Mouse (Mus musculus) hindbrain, embryonic 12.5 days (tissue): ENCODE measurements at regions not wholly inside any gene's neighbourhood (a gene's known extent, or its start where the extent isn't known, plus 50 kb on each side); places are given as distances from the start of the nearest gene placed in this dataset.

Source experiments
- ATAC-seq: fragments of 200-750 bp; cut with Nextera tagmentation; 2 replicates; pipeline ENCODE4 v1.8.0; 2017; ENCODE audit warnings: moderate TSS enrichment; ENCODE audit not compliant: low FRiP score
- H3K27ac ChIP-seq: fragments of 300-500 bp; sonication (generic); 2 replicates; pipeline ENCODE4 v1.5.1; 2016; ENCODE audit warnings: mild to moderate bottlenecking
- H3K27me3 ChIP-seq: fragments of 300-500 bp; sonication (generic); 2 replicates; pipeline ENCODE4 v1.6.1; 2016; ENCODE audit warnings: mild to moderate bottlenecking
- H3K36me3 ChIP-seq: fragments of 300-500 bp; sonication (generic); 2 replicates; pipeline ENCODE4 v1.6.1; 2016; ENCODE audit warnings: mild to moderate bottlenecking
- H3K4me1 ChIP-seq: fragments of 300-500 bp; sonication (generic); 2 replicates; pipeline ENCODE4 v1.6.1; 2016
- H3K4me2 ChIP-seq: fragments of 300-500 bp; sonication (generic); replicated peaks from 2 replicates; pipeline ENCODE4 v1.6.1; 2016; ENCODE audit warnings: mild to moderate bottlenecking
- H3K4me3 ChIP-seq: fragments of 300-500 bp; sonication (generic); 2 replicates; pipeline ENCODE4 v1.5.1; 2016; ENCODE audit warnings: mild to moderate bottlenecking
- H3K9ac ChIP-seq: fragments of 300-500 bp; sonication (generic); 2 replicates; pipeline ENCODE4 v1.6.1; 2016; ENCODE audit warnings: mild to moderate bottlenecking, moderate library complexity
- H3K9me3 ChIP-seq: fragments of 300-500 bp; sonication (generic); replicated peaks from 2 replicates; pipeline ENCODE4 v1.6.1; 2016; ENCODE audit warnings: mild to moderate bottlenecking
- WGBS: fragments of 180-500 bp; shearing (Covaris S2); methylation state at CpG from one replicate; pipeline ENCODE4 v1.1.7; 2016; 5-methylcytosine and 5-hydroxymethylcytosine counted together

GRCm38 (mm10) chr16:76604914-76605313, 231.3 kb upstream of the Nrip1 start:
- Histone ChIP-seq H3K27ac (no peak overlapping the region), H3K9ac (no peak overlapping the region), H3K4me2 (no peak overlapping the region), H3K27me3 (no peaks in the 10 kb centered on the region), H3K9me3 (no peaks in the 10 kb centered on the region), H3K36me3 (no peaks in the 10 kb centered on the region), H3K4me1 (no peaks in the 10 kb centered on the region), H3K4me3 (no peak overlapping the region)
- no peak for ATAC-seq
- 80% methylated on average over 3 of the region's 3 CpGs for WGBS

DNA sequence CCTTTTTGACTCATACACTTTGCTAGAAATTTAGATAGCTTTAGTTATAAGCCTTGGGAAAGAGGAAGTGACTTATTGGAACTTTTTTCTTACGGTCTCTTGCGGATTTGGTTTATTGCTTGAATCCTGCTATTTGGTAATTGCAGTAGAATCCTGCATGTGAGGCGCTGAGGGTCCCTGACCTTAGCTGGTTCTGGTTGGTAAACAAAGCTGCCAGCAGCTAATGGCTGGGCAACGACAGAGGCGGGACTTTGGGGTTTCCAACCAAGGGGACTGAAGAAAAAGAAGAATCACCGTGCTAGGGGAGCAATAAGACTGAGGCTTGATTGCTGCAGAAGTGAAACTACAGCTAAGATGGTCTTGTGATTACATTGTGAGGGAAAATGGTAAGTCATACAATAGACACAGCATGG, 230.2 kb upstream of the Nrip1 start:
- Histone ChIP-seq H3K4me3 (no peak overlapping the region), H3K4me2 (no peak overlapping the region), H3K27me3 (no peaks in the 10 kb centered on the region), H3K36me3 (no peaks in the 10 kb centered on the region), H3K27ac (no peak overlapping the region), H3K9me3 (no peaks in the 10 kb centered on the region), H3K9ac (no peak overlapping the region), H3K4me1 (no peaks in the 10 kb centered on the region)
- 72% methylated on average over 6 of the region's 6 CpGs for WGBS
- ATAC-seq: no peak

- Histone ChIP-seq H3K4me3 (no peak overlapping the region), H3K9me3 (no peaks in the 10 kb centered on the region), H3K27ac (no peak overlapping the region), H3K4me2 (no peak overlapping the region), H3K4me1 (no peaks in the 10 kb centered on the region), H3K27me3 (no peaks in the 10 kb centered on the region), H3K36me3 (no peaks in the 10 kb centered on the region), H3K9ac (no peak overlapping the region)
- WGBS: 88% methylated on average over 1 of the region's 1 CpGs
- ATAC-seq: no peak
These were observed 229.8 kb upstream of the Nrip1 start for GRCm38 (mm10) chr16:76603431-76603830.

DNA sequence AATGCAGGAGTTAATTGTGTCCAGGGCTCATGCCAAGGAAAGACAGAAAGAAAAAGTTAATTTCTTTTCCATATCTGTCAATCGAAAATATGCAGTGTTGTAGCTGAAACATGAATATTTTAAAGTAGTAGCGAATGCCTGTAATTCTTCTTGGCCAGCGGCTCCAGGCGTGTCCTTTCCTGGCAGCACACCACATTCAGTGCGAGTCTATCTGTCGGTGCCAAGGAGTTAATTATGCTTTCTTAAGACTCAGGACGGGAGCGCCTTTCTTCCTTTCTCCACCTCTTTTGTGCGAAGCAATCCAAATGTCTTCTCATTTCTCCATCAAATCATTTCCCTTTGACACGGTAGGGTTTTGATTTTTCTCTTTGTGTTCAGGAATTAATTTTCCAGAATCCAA, 226.5 kb upstream of the Nrip1 start:
- H3K27ac ChIP-seq: no peak overlapping the region
- H3K4me2 ChIP-seq: no peak overlapping the region
- H3K36me3 ChIP-seq: no peaks in the 10 kb centered on the region
- no peak overlapping the region for H3K4me3 ChIP-seq
- ATAC-seq: no peak
- no peak overlapping the region for H3K9ac ChIP-seq
- H3K27me3 ChIP-seq: no peaks in the 10 kb centered on the region
- H3K4me1 ChIP-seq: no peaks in the 10 kb centered on the region
- no peaks in the 10 kb centered on the region for H3K9me3 ChIP-seq
- 69% methylated on average over 10 of the region's 10 CpGs for WGBS

GRCm38 (mm10) chr16:76591956-76592768, 218.5 kb upstream of the Nrip1 start:
- no peak overlapping the region for H3K9ac ChIP-seq
- H3K9me3 ChIP-seq: no peaks in the 10 kb centered on the region
- no peak overlapping the region for H3K4me2 ChIP-seq
- H3K4me1 ChIP-seq: no peaks in the 10 kb centered on the region
- H3K27ac ChIP-seq: no peak overlapping the region
- 89% methylated on average over 4 of the region's 4 CpGs for WGBS
- H3K36me3 ChIP-seq: no peaks in the 10 kb centered on the region
- H3K27me3 ChIP-seq: no peaks in the 10 kb centered on the region
- no peak overlapping the region for H3K4me3 ChIP-seq
- ATAC-seq: no peak

GRCm38 (mm10) chr16:76589791-76590190, 216.2 kb upstream of the Nrip1 start:
- no peak overlapping the region for H3K27ac ChIP-seq
- 78% methylated on average over 2 of the region's 2 CpGs for WGBS
- H3K4me3 ChIP-seq: no peak overlapping the region
- H3K9me3 ChIP-seq: no peaks in the 10 kb centered on the region
- ATAC-seq: no peak
- H3K9ac ChIP-seq: no peak overlapping the region
- H3K27me3 ChIP-seq: no peaks in the 10 kb centered on the region
- no peak overlapping the region for H3K4me2 ChIP-seq
- no peaks in the 10 kb centered on the region for H3K4me1 ChIP-seq
- H3K36me3 ChIP-seq: no peaks in the 10 kb centered on the region

GRCm38 (mm10) chr16:76577206-76577605, 203.6 kb upstream of the Nrip1 start:
- no peaks in the 10 kb centered on the region for H3K27me3 ChIP-seq
- H3K4me1 ChIP-seq: no peaks in the 10 kb centered on the region
- no peaks in the 10 kb centered on the region for H3K9me3 ChIP-seq
- H3K27ac ChIP-seq: no peak overlapping the region
- no peak overlapping the region for H3K9ac ChIP-seq
- WGBS: 89% methylated on average over 2 of the region's 2 CpGs
- no peak overlapping the region for H3K4me2 ChIP-seq
- no peaks in the 10 kb centered on the region for H3K36me3 ChIP-seq
- no peak overlapping the region for H3K4me3 ChIP-seq
- no peak for ATAC-seq

- no peak for ATAC-seq
- Histone ChIP-seq H3K4me3 (no peak overlapping the region), H3K9me3 (no peaks in the 10 kb centered on the region), H3K9ac (no peak overlapping the region), H3K4me1 (no peaks in the 10 kb centered on the region), H3K27me3 (no peaks in the 10 kb centered on the region), H3K4me2 (no peak overlapping the region), H3K27ac (no peak overlapping the region), H3K36me3 (no peaks in the 10 kb centered on the region)
- 67% methylated on average over 3 of the region's 3 CpGs for WGBS
These were observed 201.7 kb upstream of the Nrip1 start for GRCm38 (mm10) chr16:76575281-76575680.

DNA sequence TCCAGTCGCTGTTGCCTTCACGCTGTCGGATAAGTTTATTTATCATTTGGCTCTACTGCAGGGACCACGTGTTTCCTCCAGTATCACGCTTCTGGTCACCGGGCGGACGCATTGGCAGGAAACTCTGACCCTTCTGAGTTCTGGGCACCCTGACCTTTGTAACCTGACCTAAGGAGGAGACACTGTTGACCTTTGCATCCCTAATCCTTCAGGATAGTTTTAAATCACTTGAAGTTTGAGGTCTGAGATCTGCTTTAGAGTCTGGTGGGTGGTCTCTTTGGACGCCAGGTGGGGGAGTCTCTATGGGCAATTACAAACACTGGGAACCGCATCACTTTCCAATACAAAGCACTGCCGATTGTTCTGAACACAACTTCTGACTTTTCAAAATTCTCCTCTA, 192.6 kb upstream of the Nrip1 start:
- H3K27me3 ChIP-seq: no peaks in the 10 kb centered on the region
- H3K4me1 ChIP-seq: no peaks in the 10 kb centered on the region
- H3K4me3 ChIP-seq: no peak overlapping the region
- H3K9me3 ChIP-seq: no peaks in the 10 kb centered on the region
- H3K4me2 ChIP-seq: no peak overlapping the region
- 46% methylated on average over 11 of the region's 11 CpGs for WGBS
- ATAC-seq: no peak
- no peak overlapping the region for H3K27ac ChIP-seq
- H3K9ac ChIP-seq: no peak overlapping the region
- no peaks in the 10 kb centered on the region for H3K36me3 ChIP-seq

- Histone ChIP-seq H3K9ac (no peak overlapping the region), H3K27ac (no peak overlapping the region), H3K9me3 (no peaks in the 10 kb centered on the region), H3K27me3 (no peaks in the 10 kb centered on the region), H3K4me3 (no peak overlapping the region), H3K4me1 (no peaks in the 10 kb centered on the region), H3K4me2 (no peak overlapping the region), H3K36me3 (no peaks in the 10 kb centered on the region)
- ATAC-seq: no peak
- WGBS: 88% methylated on average over 4 of the region's 4 CpGs
These were observed 181.2 kb upstream of the Nrip1 start for GRCm38 (mm10) chr16:76554846-76555245.

- no peaks in the 10 kb centered on the region for H3K36me3 ChIP-seq
- no peaks in the 10 kb centered on the region for H3K9me3 ChIP-seq
- H3K27ac ChIP-seq: no peak overlapping the region
- no peaks in the 10 kb centered on the region for H3K4me1 ChIP-seq
- H3K27me3 ChIP-seq: no peaks in the 10 kb centered on the region
- H3K4me3 ChIP-seq: no peak overlapping the region
- no peak for ATAC-seq
- 81% methylated on average over 5 of the region's 5 CpGs for whole genome bisulfite sequencing
- H3K4me2 ChIP-seq: no peak overlapping the region
- H3K9ac ChIP-seq: no peak overlapping the region
These were observed 176.0 kb upstream of the Nrip1 start for GRCm38 (mm10) chr16:76549628-76550027.

GRCm38 (mm10) chr16:76547087-76547486, 173.5 kb upstream of the Nrip1 start:
- H3K4me1 ChIP-seq: no peaks in the 10 kb centered on the region
- H3K36me3 ChIP-seq: no peaks in the 10 kb centered on the region
- no peak overlapping the region for H3K4me2 ChIP-seq
- H3K27ac ChIP-seq: no peak overlapping the region
- H3K4me3 ChIP-seq: no peak overlapping the region
- 89% methylated on average over 4 of the region's 4 CpGs for WGBS
- H3K9ac ChIP-seq: no peak overlapping the region
- no peaks in the 10 kb centered on the region for H3K27me3 ChIP-seq
- H3K9me3 ChIP-seq: no peaks in the 10 kb centered on the region
- no peak for ATAC-seq

- H3K36me3 ChIP-seq: no peaks in the 10 kb centered on the region
- 98% methylated on average over 2 of the region's 2 CpGs for WGBS
- no peaks in the 10 kb centered on the region for H3K4me1 ChIP-seq
- H3K9ac ChIP-seq: no peak overlapping the region
- no peak overlapping the region for H3K4me3 ChIP-seq
- H3K27me3 ChIP-seq: no peaks in the 10 kb centered on the region
- H3K4me2 ChIP-seq: no peak overlapping the region
- H3K9me3 ChIP-seq: no peaks in the 10 kb centered on the region
- no peak overlapping the region for H3K27ac ChIP-seq
- no peak for ATAC-seq
These were observed 173.0 kb upstream of the Nrip1 start for GRCm38 (mm10) chr16:76546632-76547031.
